Mouse (Mus musculus): ENCODE measurements around the gene Cbfa2t3. TPM values are rescaled to one million over a fixed set of nuclear protein-coding genes. Genes with fewer than 3 reads are reported as not detected.

Cbfa2t3 gene
- polyA plus RNA-seq, 1 experiment from 2014 or later = 2.8 TPM

GRCm38 (mm10) chr8:122618660-122619378 is 80.1 kb downstream of the Cbfa2t3 start:
- Histone ChIP-seq H3K27ac (0 out of 2 replicates have a peak overlapping the region, but pooled peaks have one; percentile 59), H3K9me3 (no peaks in the 10 kb centered on the region), H3K4me1 (replicated peaks) (peaks cover 32% of the 10 kb centered on the region), H3K4me3 (replicated peaks) (no peak overlapping the region), H3K36me3 (peaks cover 15% of the 10 kb centered on the region; the same call in 1 of the 2 replicates), H3K9ac (replicated peaks) (no peak overlapping the region), H3K27me3 (no peaks in the 10 kb centered on the region), H3K4me2 (no peak overlapping the region)
- ATAC-seq (ENCODE audit: insufficient number of reproducible peaks, insufficient read depth, low FRiP score, low TSS enrichment, low read depth) = no peak
- WGBS = 79% methylated on average over 6 of the region's 6 CpGs

GRCm38 (mm10) chr8:122617947-122618546 is 80.9 kb downstream of the Cbfa2t3 start:
- peak overlapping the region; percentile 59; the same call in 1 of the 2 replicates for H3K27ac ChIP-seq
- no peak overlapping the region for H3K4me2 ChIP-seq
- H3K4me3 ChIP-seq (replicated peaks) = no peak overlapping the region
- peaks cover 15% of the 10 kb centered on the region; the same call in 1 of the 2 replicates for H3K36me3 ChIP-seq
- WGBS = 30% methylated on average over 5 of the region's 7 CpGs
- no peaks in the 10 kb centered on the region for H3K9me3 ChIP-seq
- 0 out of 2 replicates have a peak, but pooled peaks have one; percentile 16 for ATAC-seq (ENCODE audit: insufficient number of reproducible peaks, insufficient read depth, low FRiP score, low TSS enrichment, low read depth)
- H3K4me1 ChIP-seq (replicated peaks) = peaks cover 32% of the 10 kb centered on the region
- H3K27me3 ChIP-seq = no peaks in the 10 kb centered on the region
- no peak overlapping the region for H3K9ac ChIP-seq (replicated peaks)

GRCm38 (mm10) chr8:122616181-122616905 is 82.6 kb downstream of the Cbfa2t3 start:
- Histone ChIP-seq H3K9me3 (no peaks in the 10 kb centered on the region), H3K27me3 (no peaks in the 10 kb centered on the region), H3K4me2 (no peak overlapping the region), H3K9ac (replicated peaks) (no peak overlapping the region), H3K4me3 (replicated peaks) (no peak overlapping the region), H3K4me1 (replicated peaks) (peaks cover 42% of the 10 kb centered on the region), H3K36me3 (peaks cover 15% of the 10 kb centered on the region; the same call in 1 of the 2 replicates), H3K27ac (peak overlapping the region; percentile 54)
- WGBS = 60% methylated on average over 9 of the region's 9 CpGs
- no peak for ATAC-seq (ENCODE audit: insufficient number of reproducible peaks, insufficient read depth, low FRiP score, low TSS enrichment, low read depth)

GRCm38 (mm10) chr8:122611295-122612133 is 87.4 kb downstream of the Cbfa2t3 start, which contains the start of the genes Galns and Trappc2l:
TSS of gene Galns (minus strand) at chr8:122611463.
TSS of gene Trappc2l (plus strand) at chr8:122611640.
- peak; percentile 95 for ATAC-seq (ENCODE audit: insufficient number of reproducible peaks, insufficient read depth, low FRiP score, low TSS enrichment, low read depth)
- under 1% methylated on average over 53 of the region's 57 CpGs for WGBS
- no peaks in the 10 kb centered on the region for H3K9me3 ChIP-seq

GRCm38 (mm10) chr8:122610612-122611277 is 88.2 kb downstream of the Cbfa2t3 start:
- Histone ChIP-seq H3K27ac (0 out of 2 replicates have a peak overlapping the region, but pooled peaks have one; percentile 37), H3K4me1 (replicated peaks) (peaks cover 19% of the 10 kb centered on the region), H3K9ac (replicated peaks) (peak overlapping the region; percentile 73), H3K9me3 (no peaks in the 10 kb centered on the region), H3K27me3 (no peaks in the 10 kb centered on the region), H3K4me2 (peak overlapping the region; percentile 90), H3K4me3 (replicated peaks) (peak overlapping the region; percentile 59), H3K36me3 (peaks cover 15% of the 10 kb centered on the region; the same call in 1 of the 2 replicates)
- no peak; the same call in 1 of the 2 replicates for ATAC-seq (ENCODE audit: insufficient number of reproducible peaks, insufficient read depth, low FRiP score, low TSS enrichment, low read depth)
- 4% methylated on average over 20 of the region's 20 CpGs for WGBS

More at GRCm38 (mm10) chr8:122611295-122612133, 87.4 kb downstream of the Cbfa2t3 start, which contains the start of the genes Galns and Trappc2l:
- Histone ChIP-seq H3K4me1 (replicated peaks) (peaks cover 27% of the 10 kb centered on the region), H3K4me2 (peak within 1 kb of the TSS; percentile 90), H3K4me3 (replicated peaks) (peak within 1 kb of the TSS; percentile 59), H3K9ac (replicated peaks) (peak within 1 kb of the TSS; percentile 73), H3K36me3 (peaks cover 15% of the 10 kb centered on the region; the same call in 1 of the 2 replicates), H3K27me3 (no peaks in the 10 kb centered on the region), H3K27ac (peak within 1 kb of the TSS; percentile 37; the same call in 1 of the 2 replicates)

- Histone ChIP-seq H3K27ac (no peak overlapping the region), H3K9ac (replicated peaks) (no peak overlapping the region), H3K27me3 (no peaks in the 10 kb centered on the region), H3K9me3 (no peaks in the 10 kb centered on the region), H3K4me1 (replicated peaks) (peaks cover 18% of the 10 kb centered on the region), H3K36me3 (peaks cover 10% of the 10 kb centered on the region; the same call in 1 of the 2 replicates), H3K4me2 (peak overlapping the region; percentile 90), H3K4me3 (replicated peaks) (0 out of 2 replicates have a peak overlapping the region, but pooled peaks have one; percentile 59)
- ATAC-seq (ENCODE audit: insufficient number of reproducible peaks, insufficient read depth, low FRiP score, low TSS enrichment, low read depth) = no peak
- 61% methylated on average over 4 of the region's 4 CpGs for WGBS
Observed at GRCm38 (mm10) chr8:122610209-122610608, 88.7 kb downstream of the Cbfa2t3 start.

- no peak overlapping the region for H3K9ac ChIP-seq (replicated peaks)
- ATAC-seq (ENCODE audit: insufficient number of reproducible peaks, insufficient read depth, low FRiP score, low TSS enrichment, low read depth) = no peak
- H3K27me3 ChIP-seq = no peaks in the 10 kb centered on the region; the same call in 1 of the 2 replicates
- H3K9me3 ChIP-seq = no peaks in the 10 kb centered on the region
- WGBS = 83% methylated on average over 11 of the region's 12 CpGs
- H3K27ac ChIP-seq = no peak overlapping the region
- no peak overlapping the region for H3K4me2 ChIP-seq
- H3K36me3 ChIP-seq = no peaks in the 10 kb centered on the region
- H3K4me1 ChIP-seq (replicated peaks) = peaks cover 7% of the 10 kb centered on the region
- no peak overlapping the region for H3K4me3 ChIP-seq (replicated peaks)
Observed at GRCm38 (mm10) chr8:122606810-122607209, 92.1 kb downstream of the Cbfa2t3 start.

- H3K27ac ChIP-seq = no peak overlapping the region
- no peak overlapping the region for H3K9ac ChIP-seq (replicated peaks)
- H3K4me3 ChIP-seq (replicated peaks) = no peak overlapping the region
- peaks cover 6% of the 10 kb centered on the region; the same call in 1 of the 2 replicates for H3K36me3 ChIP-seq
- WGBS = 82% methylated on average over 4 of the region's 4 CpGs
- no peaks in the 10 kb centered on the region for H3K9me3 ChIP-seq
- peaks cover 1% of the 10 kb centered on the region for H3K4me1 ChIP-seq (replicated peaks)
- no peak for ATAC-seq (ENCODE audit: insufficient number of reproducible peaks, insufficient read depth, low FRiP score, low TSS enrichment, low read depth)
- no peak overlapping the region for H3K4me2 ChIP-seq
- no peaks in the 10 kb centered on the region; the same call in 1 of the 2 replicates for H3K27me3 ChIP-seq
Observed at GRCm38 (mm10) chr8:122605367-122605766, 93.5 kb downstream of the Cbfa2t3 start.

GRCm38 (mm10) chr8:122604640-122605039 is 94.3 kb downstream of the Cbfa2t3 start:
- Histone ChIP-seq H3K4me1 (replicated peaks) (no peaks in the 10 kb centered on the region), H3K27ac (no peak overlapping the region), H3K9me3 (no peaks in the 10 kb centered on the region), H3K9ac (replicated peaks) (no peak overlapping the region), H3K27me3 (no peaks in the 10 kb centered on the region; the same call in 1 of the 2 replicates), H3K36me3 (peaks cover 10% of the 10 kb centered on the region; the same call in 1 of the 2 replicates), H3K4me2 (no peak overlapping the region), H3K4me3 (replicated peaks) (no peak overlapping the region)
- WGBS = 32% methylated on average over 1 of the region's 1 CpGs
- no peak for ATAC-seq (ENCODE audit: insufficient number of reproducible peaks, insufficient read depth, low FRiP score, low TSS enrichment, low read depth)

Data from limb, embryonic 12.5 days (tissue).